Mouse (Mus musculus): ENCODE results near the gene Gtf2h5.

DNA sequence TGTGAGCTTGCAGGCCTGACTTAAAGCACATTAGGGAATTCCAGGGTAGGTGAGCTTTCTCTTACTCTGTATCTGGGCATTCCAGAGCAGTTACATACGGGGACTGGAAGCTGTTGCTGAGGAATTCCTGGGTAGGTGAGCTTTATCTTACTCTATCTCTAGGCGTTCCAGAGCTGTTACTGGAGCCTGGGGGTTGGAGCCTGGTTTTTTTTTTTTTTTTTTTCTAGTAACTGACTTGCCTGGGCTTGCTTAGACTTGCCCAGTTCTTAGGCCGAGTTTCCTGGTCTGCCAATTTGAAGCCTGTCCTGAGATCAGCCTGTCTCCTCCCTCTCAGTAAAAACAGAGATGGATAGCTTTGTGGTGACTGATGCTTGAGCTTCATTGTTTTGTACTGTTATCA is 48.5 kb downstream of the Gtf2h5 start:
- TF ChIP-seq CTCF (IDR thresholded peaks at IDR 0.05; ENCODE audit: extremely low read depth, insufficient read depth, low read length) (no peak), POLR2A (IDR thresholded peaks at IDR 0.05; ENCODE audit: extremely low read depth, insufficient read depth, low read length) (no peak)

All from cortical plate, adult 2 months (tissue).